Mouse (Mus musculus): ENCODE measurements at regions not wholly inside any gene's neighbourhood (a gene's known extent, or its start where the extent isn't known, plus 50 kb on each side); places are given as distances from the start of the nearest gene placed in this dataset.

DNA sequence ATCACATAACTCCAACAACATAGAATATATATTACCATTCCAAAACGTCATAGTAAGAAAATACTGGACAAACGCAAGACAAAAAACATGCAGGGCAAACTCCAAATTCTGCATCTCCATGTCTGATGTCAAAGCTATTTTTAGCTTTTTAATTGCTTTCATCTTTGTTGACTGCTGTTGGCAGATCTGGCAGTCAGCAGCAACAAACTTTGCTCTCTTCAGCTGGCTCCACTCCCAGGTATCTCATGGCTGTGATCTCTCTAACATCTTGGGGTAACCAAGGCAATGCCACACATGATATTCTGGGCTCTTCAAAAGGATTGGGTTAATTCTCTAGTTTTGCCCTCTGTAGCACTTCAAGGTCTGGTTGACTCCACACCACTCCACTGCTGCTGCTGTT, 128.9 kb upstream of the Fst start:
- in situ Hi-C loops (cut with MboI; ENCODE audit: low sequenced_read_pairs in 2 of 2, unreplicated experiment in 2 of 2), result no loop called here
- DNase-seq (ENCODE audit: low read depth, low spot score), result no peak

DNA sequence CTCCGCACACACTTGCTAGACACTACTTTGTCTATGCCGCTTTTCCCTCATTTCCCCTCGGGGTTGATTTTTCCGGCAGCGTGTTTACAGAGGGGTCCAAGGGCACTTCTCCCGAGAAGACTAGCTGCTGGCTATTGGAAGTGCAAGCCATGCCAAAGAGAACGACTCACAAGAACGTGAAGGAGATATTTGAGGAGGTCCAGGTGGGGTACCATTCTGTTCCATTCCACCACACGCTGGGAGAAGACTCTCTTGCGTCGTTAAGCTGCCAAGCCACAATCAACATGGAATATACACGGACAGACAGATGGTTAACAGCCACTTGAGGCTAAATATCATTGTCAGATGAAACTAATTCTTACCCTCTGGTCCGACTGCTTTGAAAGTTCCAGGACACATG, 144.6 kb upstream of the Fst start:
- TF ChIP-seq CHD2 (IDR thresholded peaks at IDR 0.05; ENCODE audit: low read depth, low read length), result no peak
- TF ChIP-seq ZNF384 (IDR thresholded peaks at IDR 0.05; ENCODE audit: low read depth, low read length), result no peak
- no peak for TF ChIP-seq MAFK (IDR thresholded peaks at IDR 0.05; ENCODE audit: insufficient read depth, low read depth, low read length)
- no peak for TF ChIP-seq HCFC1 (IDR thresholded peaks at IDR 0.05; ENCODE audit: borderline replicate concordance, insufficient read depth, low read length)
- TF ChIP-seq ZC3H11A (IDR thresholded peaks at IDR 0.05; ENCODE audit: borderline replicate concordance, low read depth, low read length), result no peak
- Histone ChIP-seq H3K36me3 (ENCODE audit: control insufficient read depth, insufficient read depth, low read length, poor library complexity, severe bottlenecking) (no peaks in the 10 kb centered on the region), H3K9me3 (ENCODE audit: control insufficient read depth, insufficient read depth, low read depth, low read length) (no peaks in the 10 kb centered on the region), H3K4me1 (ENCODE audit: control insufficient read depth in 2 of 2, insufficient read depth in 2 of 2, low read length in 2 of 2, poor library complexity in 1 of 2) (no peaks in the 10 kb centered on the region), H3K27ac (ENCODE audit: insufficient read depth, low read depth, low read length, poor library complexity, severe bottlenecking) (no peak overlapping the region), H3K4me3 (ENCODE audit: insufficient read depth in 1 of 2, low read depth in 1 of 2, low read length in 2 of 2, poor library complexity in 1 of 2, severe bottlenecking in 1 of 2) (no peak overlapping the region), H3K9ac (ENCODE audit: insufficient read depth, low read depth, low read length, poor library complexity, severe bottlenecking) (no peak overlapping the region)
- in situ Hi-C loops (cut with MboI; ENCODE audit: low sequenced_read_pairs in 2 of 2, unreplicated experiment in 2 of 2), result no loop called here
- DNase-seq (ENCODE audit: low read depth, low spot score), result no peak

More for the DNA sequence above, 128.9 kb upstream of the Fst start:
- Histone ChIP-seq H3K36me3 (ENCODE audit: control insufficient read depth, insufficient read depth, low read length, poor library complexity, severe bottlenecking) (no peaks in the 10 kb centered on the region), H3K4me1 (ENCODE audit: control insufficient read depth in 2 of 2, insufficient read depth in 2 of 2, low read length in 2 of 2, poor library complexity in 1 of 2) (no peaks in the 10 kb centered on the region), H3K27ac (ENCODE audit: insufficient read depth, low read depth, low read length, poor library complexity, severe bottlenecking) (no peak overlapping the region), H3K9me3 (ENCODE audit: control insufficient read depth, insufficient read depth, low read depth, low read length) (no peaks in the 10 kb centered on the region), H3K4me3 (ENCODE audit: insufficient read depth in 1 of 2, low read depth in 1 of 2, low read length in 2 of 2, poor library complexity in 1 of 2, severe bottlenecking in 1 of 2) (no peak overlapping the region), H3K9ac (ENCODE audit: insufficient read depth, low read depth, low read length, poor library complexity, severe bottlenecking) (no peak overlapping the region)
- TF ChIP-seq HCFC1 (IDR thresholded peaks at IDR 0.05; ENCODE audit: borderline replicate concordance, insufficient read depth, low read length), result no peak
- no peak for TF ChIP-seq CHD2 (IDR thresholded peaks at IDR 0.05; ENCODE audit: low read depth, low read length)
- TF ChIP-seq MAFK (IDR thresholded peaks at IDR 0.05; ENCODE audit: insufficient read depth, low read depth, low read length), result no peak
- no peak for TF ChIP-seq ZNF384 (IDR thresholded peaks at IDR 0.05; ENCODE audit: low read depth, low read length)
- no peak for TF ChIP-seq ZC3H11A (IDR thresholded peaks at IDR 0.05; ENCODE audit: borderline replicate concordance, low read depth, low read length)

DNA sequence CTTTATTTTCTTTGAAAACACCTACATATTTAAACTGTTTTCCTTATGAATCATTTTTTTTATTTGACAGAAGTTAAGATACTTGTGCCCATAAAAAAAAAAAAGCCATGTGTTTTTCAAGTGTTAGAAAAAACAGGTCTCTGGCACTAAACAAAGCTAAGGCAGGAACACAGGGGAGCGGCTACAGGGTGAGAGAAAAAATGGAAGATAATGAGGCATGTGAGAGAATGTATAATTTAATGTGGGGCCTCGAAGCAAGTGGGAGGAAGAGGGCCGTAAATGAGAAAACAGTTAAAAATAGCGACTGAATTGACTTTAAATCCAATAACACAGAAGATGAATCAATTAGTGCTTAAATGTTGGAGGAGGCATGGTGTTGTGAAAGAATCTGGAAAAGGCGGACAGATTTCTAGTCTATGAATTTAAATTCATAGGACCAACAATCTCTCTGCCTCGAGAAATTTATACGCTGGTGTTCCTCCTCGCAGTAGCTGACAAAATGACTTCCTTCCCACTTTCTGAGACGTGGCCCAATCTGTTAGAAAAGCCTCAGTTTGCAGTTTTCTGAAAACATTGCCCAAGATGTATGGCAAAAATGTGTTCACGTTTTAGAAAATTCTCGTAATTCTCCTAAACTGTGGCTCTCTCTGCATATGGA, 145.4 kb upstream of the Fst start:
- DNase-seq (ENCODE audit: low read depth, low spot score), result no peak
- H3K9me3 ChIP-seq (ENCODE audit: control insufficient read depth, insufficient read depth, low read depth, low read length), result no peaks in the 10 kb centered on the region
- no peak for TF ChIP-seq CHD2 (IDR thresholded peaks at IDR 0.05; ENCODE audit: low read depth, low read length)
- no peak for TF ChIP-seq ZNF384 (IDR thresholded peaks at IDR 0.05; ENCODE audit: low read depth, low read length)
- TF ChIP-seq ZC3H11A (IDR thresholded peaks at IDR 0.05; ENCODE audit: borderline replicate concordance, low read depth, low read length), result no peak
- TF ChIP-seq MAFK (IDR thresholded peaks at IDR 0.05; ENCODE audit: insufficient read depth, low read depth, low read length), result no peak
- no peak for TF ChIP-seq HCFC1 (IDR thresholded peaks at IDR 0.05; ENCODE audit: borderline replicate concordance, insufficient read depth, low read length)

DNA sequence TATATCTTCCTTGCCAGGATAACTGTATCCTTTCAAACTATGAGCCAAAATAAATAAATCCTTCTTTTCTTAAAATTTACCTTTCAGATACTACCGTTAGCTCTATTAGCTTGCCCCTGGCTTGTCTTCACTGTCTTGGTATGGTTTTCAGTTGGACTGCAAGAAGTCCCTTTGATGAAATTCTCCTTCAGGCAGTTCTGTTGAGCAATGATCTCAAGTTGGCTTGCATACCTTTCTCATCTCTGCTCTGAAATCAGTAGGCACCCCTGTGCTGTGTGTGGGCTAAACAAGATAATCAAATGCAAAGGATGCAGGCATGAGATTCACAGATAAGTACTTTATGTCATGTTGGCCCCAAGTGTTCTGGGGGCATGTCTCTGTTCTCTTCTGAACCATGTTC, 155.2 kb upstream of the Fst start:
- TF ChIP-seq MAFK (IDR thresholded peaks at IDR 0.05; ENCODE audit: insufficient read depth, low read depth, low read length) (no peak), CHD2 (IDR thresholded peaks at IDR 0.05; ENCODE audit: low read depth, low read length) (no peak), ZNF384 (IDR thresholded peaks at IDR 0.05; ENCODE audit: low read depth, low read length) (no peak), ZC3H11A (IDR thresholded peaks at IDR 0.05; ENCODE audit: borderline replicate concordance, low read depth, low read length) (no peak), HCFC1 (IDR thresholded peaks at IDR 0.05; ENCODE audit: borderline replicate concordance, insufficient read depth, low read length) (no peak)
- Histone ChIP-seq H3K9ac (ENCODE audit: insufficient read depth, low read depth, low read length, poor library complexity, severe bottlenecking) (no peak overlapping the region), H3K4me1 (ENCODE audit: control insufficient read depth in 2 of 2, insufficient read depth in 2 of 2, low read length in 2 of 2, poor library complexity in 1 of 2) (no peaks in the 10 kb centered on the region), H3K4me3 (ENCODE audit: insufficient read depth in 1 of 2, low read depth in 1 of 2, low read length in 2 of 2, poor library complexity in 1 of 2, severe bottlenecking in 1 of 2) (no peak overlapping the region), H3K27ac (ENCODE audit: insufficient read depth, low read depth, low read length, poor library complexity, severe bottlenecking) (no peak overlapping the region), H3K9me3 (ENCODE audit: control insufficient read depth, insufficient read depth, low read depth, low read length) (no peaks in the 10 kb centered on the region), H3K36me3 (ENCODE audit: control insufficient read depth, insufficient read depth, low read length, poor library complexity, severe bottlenecking) (no peaks in the 10 kb centered on the region)
- in situ Hi-C loops (cut with MboI; ENCODE audit: low sequenced_read_pairs in 2 of 2, unreplicated experiment in 2 of 2), result no loop called here
- DNase-seq (ENCODE audit: low read depth, low spot score), result no peak

More for the DNA sequence above, 145.4 kb upstream of the Fst start:
- Histone ChIP-seq H3K4me3 (ENCODE audit: insufficient read depth in 1 of 2, low read depth in 1 of 2, low read length in 2 of 2, poor library complexity in 1 of 2, severe bottlenecking in 1 of 2) (no peak overlapping the region), H3K27ac (ENCODE audit: insufficient read depth, low read depth, low read length, poor library complexity, severe bottlenecking) (no peak overlapping the region), H3K4me1 (ENCODE audit: control insufficient read depth in 2 of 2, insufficient read depth in 2 of 2, low read length in 2 of 2, poor library complexity in 1 of 2) (no peaks in the 10 kb centered on the region), H3K36me3 (ENCODE audit: control insufficient read depth, insufficient read depth, low read length, poor library complexity, severe bottlenecking) (no peaks in the 10 kb centered on the region), H3K9ac (ENCODE audit: insufficient read depth, low read depth, low read length, poor library complexity, severe bottlenecking) (no peak overlapping the region)
- in situ Hi-C loops (cut with MboI; ENCODE audit: low sequenced_read_pairs in 2 of 2, unreplicated experiment in 2 of 2), result no loop called here
